Mouse (Mus musculus) embryonic facial prominence, embryonic 15.5 days (tissue): ENCODE results near the gene Olfr148. TPM values are rescaled to one million over a fixed set of nuclear protein-coding genes. Genes with fewer than 3 reads are reported as not detected.

Experiments
- ATAC-seq: fragments of 200-750 bp; cut with Nextera tagmentation; 2 replicates; pipeline ENCODE4 v1.8.0; 2017; ENCODE audit warnings: low read depth, moderate TSS enrichment; ENCODE audit not compliant: insufficient number of reproducible peaks, low FRiP score, low TSS enrichment
- H3K27ac ChIP-seq: fragments of 300-500 bp; sonication (generic); replicated peaks from 2 replicates; pipeline ENCODE4 v1.5.1; 2015; ENCODE audit warnings: mild to moderate bottlenecking, inconsistent platforms
- H3K27me3 ChIP-seq: fragments of 300-500 bp; sonication (generic); 2 replicates; pipeline ENCODE4 v1.6.1; 2015; ENCODE audit warnings: inconsistent platforms
- H3K36me3 ChIP-seq: fragments of 300-500 bp; sonication (generic); 2 replicates; pipeline ENCODE4 v1.6.1; 2015; ENCODE audit warnings: mild to moderate bottlenecking, inconsistent platforms
- H3K4me1 ChIP-seq: fragments of 300-500 bp; sonication (generic); 2 replicates; pipeline ENCODE4 v1.6.1; 2015; ENCODE audit warnings: inconsistent platforms
- H3K4me2 ChIP-seq: fragments of 300-500 bp; sonication (generic); replicated peaks from 2 replicates; pipeline ENCODE4 v1.6.1; 2015; ENCODE audit warnings: mild to moderate bottlenecking, inconsistent platforms
- H3K4me3 ChIP-seq: fragments of 300-500 bp; sonication (generic); replicated peaks from 2 replicates; pipeline ENCODE4 v1.5.1; 2015; ENCODE audit warnings: mild to moderate bottlenecking, inconsistent platforms
- H3K9ac ChIP-seq: fragments of 300-500 bp; sonication (generic); 2 replicates; pipeline ENCODE4 v1.6.1; 2015; ENCODE audit warnings: inconsistent platforms
- H3K9me3 ChIP-seq: fragments of 300-500 bp; sonication (generic); replicated peaks from 2 replicates; pipeline ENCODE4 v1.6.1; 2016; ENCODE audit warnings: inconsistent platforms
- WGBS: fragments of 180-500 bp; shearing (Covaris S2); methylation state at CpG from one replicate; pipeline ENCODE4 v1.1.7; 2015; 5-methylcytosine and 5-hydroxymethylcytosine counted together
- polyA plus RNA-seq: library from polyadenylated mRNA; unstranded; fragments of >200 nt; fragmentation: Nextera tagmentation; extraction: Ambion mirVana; gene quantifications from 2 replicates; pipeline ENCODE4 v1.2.1, GENCODE M21; 2015

Gene Olfr148
- polyA plus RNA-seq, 1 experiment from 2014 or later: not detected

DNA sequence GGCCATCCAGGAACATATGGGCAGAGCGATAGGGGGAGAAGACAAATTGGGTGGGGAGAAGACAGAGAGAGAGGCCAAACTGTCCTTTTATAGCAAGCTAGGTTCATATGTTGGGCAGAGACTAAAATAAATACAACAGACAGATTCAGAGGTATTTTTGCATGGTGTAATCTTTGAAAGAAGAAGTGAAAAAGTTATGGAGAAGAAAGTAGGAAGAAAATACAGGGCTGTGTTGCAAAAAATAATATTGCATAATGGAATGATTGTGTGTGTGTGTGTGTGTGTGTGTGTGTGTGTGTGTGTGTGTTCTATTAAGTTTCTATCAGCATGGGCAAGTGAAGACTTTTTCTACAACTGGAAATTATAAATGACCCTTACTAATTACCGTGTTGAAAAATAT, 18.6 kb downstream of the Olfr148 start:
- Histone ChIP-seq H3K4me1 (no peaks in the 10 kb centered on the region), H3K9ac (no peak overlapping the region), H3K9me3 (no peaks in the 10 kb centered on the region), H3K36me3 (no peaks in the 10 kb centered on the region), H3K4me3 (no peak overlapping the region), H3K4me2 (no peak overlapping the region), H3K27ac (no peak overlapping the region), H3K27me3 (no peaks in the 10 kb centered on the region)
- no peak for ATAC-seq
- 91% methylated on average over 2 of the region's 2 CpGs for WGBS

DNA sequence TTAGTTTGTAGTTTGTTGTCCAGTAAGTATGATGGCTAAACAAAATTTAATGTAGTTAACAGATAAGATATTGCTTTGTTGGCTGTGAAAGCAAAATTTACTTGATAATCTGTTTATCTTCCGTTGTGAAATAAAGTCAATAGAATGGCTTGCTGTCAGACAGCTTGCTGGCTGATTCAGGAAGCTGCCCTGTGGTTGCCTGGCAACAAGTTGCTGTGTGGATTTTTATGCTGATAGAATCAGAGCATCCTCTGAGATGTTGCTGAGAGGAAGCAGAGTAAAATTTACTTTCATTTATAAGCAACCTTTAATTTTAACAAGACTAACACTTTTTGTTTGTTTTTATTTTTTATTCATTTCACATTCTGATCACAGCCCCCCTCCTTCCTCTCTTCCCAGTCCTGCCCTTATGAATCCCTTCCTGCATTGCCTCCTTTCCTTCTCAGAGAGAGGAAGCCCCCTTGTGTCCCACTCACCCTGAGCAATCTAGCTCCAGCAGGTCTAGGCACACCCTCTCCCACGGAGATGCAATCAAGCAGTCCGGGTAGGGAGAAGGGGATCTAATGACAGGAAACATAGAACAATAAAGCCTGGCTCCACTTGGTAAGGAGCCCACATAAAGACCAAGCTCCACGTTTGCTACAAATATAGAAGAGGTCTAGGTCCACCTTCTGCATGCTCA, 23.6 kb downstream of the Olfr148 start:
- H3K36me3 ChIP-seq: no peaks in the 10 kb centered on the region
- H3K4me3 ChIP-seq: no peak overlapping the region
- H3K27ac ChIP-seq: no peak overlapping the region
- no peaks in the 10 kb centered on the region for H3K4me1 ChIP-seq
- no peak overlapping the region for H3K9ac ChIP-seq
- WGBS: 30% methylated on average over 4 of the region's 4 CpGs
- no peak overlapping the region for H3K4me2 ChIP-seq
- no peak for ATAC-seq
- H3K9me3 ChIP-seq: no peaks in the 10 kb centered on the region
- H3K27me3 ChIP-seq: no peaks in the 10 kb centered on the region

DNA sequence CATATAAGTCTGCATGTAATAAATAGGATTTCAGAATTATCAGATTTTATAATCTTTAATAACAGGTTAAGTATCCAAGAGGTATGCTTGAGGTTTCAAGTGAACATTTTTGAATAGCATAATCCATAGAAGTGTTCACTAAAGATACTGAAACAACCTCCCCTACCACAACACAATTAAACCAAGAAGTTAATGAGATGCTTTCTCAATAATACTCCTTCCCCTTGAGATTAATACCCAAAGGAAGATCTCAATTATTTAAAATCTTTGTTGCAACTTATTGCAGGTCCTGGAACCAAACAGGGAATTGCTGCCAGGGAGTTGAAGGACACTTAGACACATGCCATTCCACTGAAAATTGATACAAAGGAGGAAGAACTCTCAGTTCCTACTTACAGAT, 34.3 kb downstream of the Olfr148 start, which contains the start of gene Olfr961:
Olfr961 (plus strand) TSS at position 301 of the 400 bp plus-strand sequence.
- no peak within 1 kb of the TSS for H3K27ac ChIP-seq
- ATAC-seq: no peak
- H3K9me3 ChIP-seq: no peaks in the 10 kb centered on the region
- no peak within 1 kb of the TSS for H3K4me2 ChIP-seq
- H3K36me3 ChIP-seq: no peaks in the 10 kb centered on the region
- H3K9ac ChIP-seq: no peak within 1 kb of the TSS
- H3K4me1 ChIP-seq: no peaks in the 10 kb centered on the region
- H3K27me3 ChIP-seq: no peaks in the 10 kb centered on the region
- no peak within 1 kb of the TSS for H3K4me3 ChIP-seq

GRCm38 (mm10) chr9:39647382-39647781, 36.9 kb downstream of the Olfr148 start:
- ATAC-seq: no peak
- Histone ChIP-seq H3K4me2 (no peak overlapping the region), H3K9me3 (no peaks in the 10 kb centered on the region), H3K9ac (no peak overlapping the region), H3K36me3 (no peaks in the 10 kb centered on the region), H3K27me3 (no peaks in the 10 kb centered on the region), H3K4me3 (no peak overlapping the region), H3K27ac (no peak overlapping the region), H3K4me1 (no peaks in the 10 kb centered on the region)
- WGBS: 91% methylated on average over 4 of the region's 4 CpGs

DNA sequence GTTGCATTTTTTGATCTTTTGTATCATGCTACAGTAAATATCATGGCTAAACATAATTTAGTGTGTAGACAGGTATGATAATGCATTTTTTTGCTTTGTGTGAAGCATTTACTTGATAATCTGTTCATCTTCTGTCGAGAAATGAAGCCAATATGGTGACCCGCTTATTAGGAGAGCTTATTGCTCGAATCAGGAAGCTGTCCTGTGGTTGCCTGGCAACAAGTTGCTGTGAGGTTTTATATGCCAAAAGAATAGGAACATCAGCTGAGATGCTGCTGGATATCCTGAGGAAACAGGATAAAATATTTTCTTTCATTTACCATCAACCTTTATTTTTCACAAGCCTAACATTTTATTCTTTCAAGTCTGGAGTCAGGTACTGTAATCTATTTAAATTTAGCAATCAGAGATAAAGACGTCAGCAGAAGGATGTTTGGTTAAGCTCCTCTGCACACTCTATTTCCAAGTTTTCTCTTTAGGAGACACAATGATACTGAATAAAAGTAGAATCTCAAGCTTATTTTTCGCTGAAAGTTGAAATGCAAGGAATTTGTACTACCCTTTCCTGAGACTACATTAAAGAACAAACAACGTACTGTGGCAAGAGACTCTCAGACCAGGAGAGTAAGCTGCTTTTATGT, 44.4 kb downstream of the Olfr148 start:
- 67% methylated on average over 6 of the region's 6 CpGs for WGBS
- Histone ChIP-seq H3K4me3 (no peak overlapping the region), H3K9ac (no peak overlapping the region), H3K27ac (no peak overlapping the region), H3K4me2 (no peak overlapping the region), H3K9me3 (no peaks in the 10 kb centered on the region), H3K4me1 (no peaks in the 10 kb centered on the region), H3K27me3 (no peaks in the 10 kb centered on the region), H3K36me3 (no peaks in the 10 kb centered on the region)
- ATAC-seq: no peak

Other genes with a start within 250 kb of the Olfr148 start
- gene Olfr951, start 223.2 kb upstream of the Olfr148 start, polyA plus RNA-seq: 0.11 TPM in 1 of 2 replicates, not detected in the other
- gene Olfr952, start 183.5 kb upstream of the Olfr148 start, polyA plus RNA-seq: not detected in 2 replicates
- not detected in 2 replicates for gene Olfr954, start 154.0 kb upstream of the Olfr148 start, polyA plus RNA-seq
- gene Olfr955, start 138.7 kb upstream of the Olfr148 start, polyA plus RNA-seq: not detected in 2 replicates
- not detected in 2 replicates for gene Olfr44, start 116.7 kb upstream of the Olfr148 start, polyA plus RNA-seq
- gene Olfr957, start 94.8 kb upstream of the Olfr148 start, polyA plus RNA-seq: 0.40 and 0.59 TPM in 2 replicates
- gene Olfr958, start 56.6 kb upstream of the Olfr148 start, polyA plus RNA-seq: 0.04 TPM in 1 of 2 replicates, not detected in the other
- gene Olfr959, start 35.1 kb upstream of the Olfr148 start, polyA plus RNA-seq: 0.14 and 0.19 TPM in 2 replicates
- 87.5 and 106 TPM in 2 replicates for gene AW551984, start 6.3 kb upstream of the Olfr148 start, polyA plus RNA-seq
- gene Olfr960, start 10.7 kb downstream of the Olfr148 start, polyA plus RNA-seq: not detected in 2 replicates
- 0.09 and 0.32 TPM in 2 replicates for gene Olfr961, start 34.4 kb downstream of the Olfr148 start, polyA plus RNA-seq
- gene Olfr963, start 56.5 kb downstream of the Olfr148 start, polyA plus RNA-seq: 0.09 TPM in 1 of 2 replicates, not detected in the other
- 0.05 TPM in 1 of 2 replicates, not detected in the other for gene Olfr149, start 96.5 kb downstream of the Olfr148 start, polyA plus RNA-seq
- not detected in 2 replicates for gene Olfr965, start 100.7 kb downstream of the Olfr148 start, polyA plus RNA-seq
- gene Olfr150, start 120.3 kb downstream of the Olfr148 start, polyA plus RNA-seq: not detected in 2 replicates
- not detected in 2 replicates for gene Olfr967, start 135.6 kb downstream of the Olfr148 start, polyA plus RNA-seq
- gene Olfr968, start 172.6 kb downstream of the Olfr148 start, polyA plus RNA-seq: not detected in 2 replicates
- gene Olfr969, start 180.3 kb downstream of the Olfr148 start, polyA plus RNA-seq: 0.23 and 0.24 TPM in 2 replicates
- 0.12 TPM in 1 of 2 replicates, not detected in the other for gene Olfr970, start 198.2 kb downstream of the Olfr148 start, polyA plus RNA-seq
- gene Olfr971, start 226.2 kb downstream of the Olfr148 start, polyA plus RNA-seq: not detected in 2 replicates